Mouse (Mus musculus): ENCODE results near the gene Rad9b. TPM values are rescaled to one million over a fixed set of nuclear protein-coding genes. Genes with fewer than 3 reads are reported as not detected.
A peak's percentile ranks its signal among the peaks of the same experiment; 100 is the strongest.

Rad9b gene
- total RNA-seq, 2 experiments from 2014 or later = 4.9 to 5.4 TPM

GRCm38 (mm10) chr5:122314966-122315667, 38.9 kb downstream of the Rad9b start:
- DNase-seq (ENCODE audit: low spot score in 2 of 2) = peak; percentile 25 to 62

GRCm38 (mm10) chr5:122312942-122313684, 40.9 kb downstream of the Rad9b start:
- DNase-seq (ENCODE audit: low spot score in 2 of 2) = no peak

DNA sequence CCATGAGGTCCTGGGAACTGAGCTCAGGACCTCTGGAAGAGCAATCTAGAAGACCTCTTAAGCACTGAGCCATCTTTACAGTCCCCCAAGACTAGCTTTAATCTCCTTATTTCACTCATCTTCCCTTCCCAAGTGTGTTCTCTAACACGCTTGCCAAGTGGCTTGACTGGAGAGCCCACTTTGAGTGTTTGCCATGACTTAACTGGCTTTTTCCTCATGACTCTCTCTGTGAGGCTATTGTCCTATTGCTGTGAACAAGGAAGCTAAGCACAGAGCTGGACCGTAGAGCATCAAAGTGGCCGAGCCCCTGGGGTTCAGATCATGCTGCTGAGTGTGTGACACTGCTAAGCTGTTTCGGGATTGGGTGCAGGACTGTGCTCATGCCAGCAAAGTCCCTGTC, 41.7 kb downstream of the Rad9b start:
- DNase-seq (ENCODE audit: low spot score in 2 of 2) = no peak

GRCm38 (mm10) chr5:122311692-122312091, 42.3 kb downstream of the Rad9b start:
- DNase-seq (ENCODE audit: low spot score in 2 of 2) = no peak

- no peak for DNase-seq (ENCODE audit: low spot score in 2 of 2)
Observed at GRCm38 (mm10) chr5:122310699-122311098, 43.3 kb downstream of the Rad9b start.

DNA sequence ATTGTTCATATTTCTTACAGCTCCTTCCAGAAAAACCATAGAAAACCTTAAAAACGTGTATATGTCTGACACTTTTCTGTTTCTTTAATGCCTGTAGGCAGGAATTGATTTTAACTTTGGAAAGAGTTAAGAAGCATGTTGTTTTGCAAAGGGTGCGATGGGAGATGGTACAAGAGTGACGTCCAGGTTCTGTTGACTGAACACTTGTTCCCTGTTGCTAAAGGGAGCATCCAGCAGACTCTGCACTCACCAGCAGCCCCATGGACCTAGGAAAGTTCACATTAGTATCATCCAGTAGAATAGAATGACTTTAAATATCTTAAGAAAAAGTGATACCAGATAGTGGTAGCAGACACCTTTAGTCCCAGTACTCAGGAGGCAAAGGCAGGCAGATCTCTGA, 47.5 kb downstream of the Rad9b start:
- no peak for DNase-seq (ENCODE audit: low spot score in 2 of 2)

DNA sequence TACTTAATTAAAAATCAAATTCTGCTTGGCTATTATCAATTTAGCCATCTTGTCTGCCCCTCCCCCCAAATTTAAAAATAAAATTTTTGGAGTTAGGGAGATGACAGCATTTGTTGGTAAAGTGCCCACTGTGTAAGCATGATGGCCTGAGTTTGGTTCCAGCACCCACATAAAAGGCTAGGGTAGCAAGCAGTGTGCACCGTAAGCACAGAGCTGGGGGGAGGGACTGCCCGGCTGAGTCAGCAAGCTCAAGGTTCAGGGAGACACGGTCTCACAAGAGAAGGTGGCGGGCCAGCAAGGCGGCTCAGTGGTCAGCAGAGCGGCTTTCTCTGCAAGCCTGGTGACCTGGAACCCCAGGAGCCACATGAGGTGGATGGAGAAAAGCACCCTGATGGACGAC, 48.6 kb downstream of the Rad9b start:
- DNase-seq (ENCODE audit: low spot score in 2 of 2) = no peak

- DNase-seq (ENCODE audit: low spot score in 2 of 2) = no peak
Observed at GRCm38 (mm10) chr5:122304541-122304940, 49.5 kb downstream of the Rad9b start.

- DNase-seq (ENCODE audit: low spot score in 2 of 2) = no peak
Observed at GRCm38 (mm10) chr5:122303937-122304336, 50.1 kb downstream of the Rad9b start.

GRCm38 (mm10) chr5:122302810-122303745, 51.0 kb downstream of the Rad9b start:
- DNase-seq (ENCODE audit: low spot score in 2 of 2) = no peak

DNA sequence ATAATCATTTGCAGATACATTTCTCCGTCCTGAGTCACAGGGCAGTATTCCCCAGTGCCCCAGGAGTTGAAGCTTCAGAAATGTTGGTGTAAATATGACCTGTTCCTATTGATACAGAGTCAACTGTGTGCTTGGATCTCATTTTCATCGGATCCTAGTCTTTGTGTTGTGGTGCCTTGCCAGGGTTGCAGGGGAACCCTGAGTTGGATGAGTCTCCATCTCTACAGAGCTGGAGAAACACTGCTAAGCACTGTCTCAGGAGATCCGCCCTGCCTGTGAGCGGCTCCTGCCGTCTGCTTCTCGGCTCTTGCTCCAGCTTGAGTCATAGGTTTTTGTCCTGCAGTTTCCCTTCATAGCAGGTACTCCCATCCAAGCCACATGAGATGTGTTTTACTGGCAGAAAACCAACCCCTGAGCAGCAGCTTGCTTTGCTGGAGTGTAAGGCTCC, 53.9 kb downstream of the Rad9b start:
- DNase-seq (ENCODE audit: low spot score in 2 of 2) = no peak

DNA sequence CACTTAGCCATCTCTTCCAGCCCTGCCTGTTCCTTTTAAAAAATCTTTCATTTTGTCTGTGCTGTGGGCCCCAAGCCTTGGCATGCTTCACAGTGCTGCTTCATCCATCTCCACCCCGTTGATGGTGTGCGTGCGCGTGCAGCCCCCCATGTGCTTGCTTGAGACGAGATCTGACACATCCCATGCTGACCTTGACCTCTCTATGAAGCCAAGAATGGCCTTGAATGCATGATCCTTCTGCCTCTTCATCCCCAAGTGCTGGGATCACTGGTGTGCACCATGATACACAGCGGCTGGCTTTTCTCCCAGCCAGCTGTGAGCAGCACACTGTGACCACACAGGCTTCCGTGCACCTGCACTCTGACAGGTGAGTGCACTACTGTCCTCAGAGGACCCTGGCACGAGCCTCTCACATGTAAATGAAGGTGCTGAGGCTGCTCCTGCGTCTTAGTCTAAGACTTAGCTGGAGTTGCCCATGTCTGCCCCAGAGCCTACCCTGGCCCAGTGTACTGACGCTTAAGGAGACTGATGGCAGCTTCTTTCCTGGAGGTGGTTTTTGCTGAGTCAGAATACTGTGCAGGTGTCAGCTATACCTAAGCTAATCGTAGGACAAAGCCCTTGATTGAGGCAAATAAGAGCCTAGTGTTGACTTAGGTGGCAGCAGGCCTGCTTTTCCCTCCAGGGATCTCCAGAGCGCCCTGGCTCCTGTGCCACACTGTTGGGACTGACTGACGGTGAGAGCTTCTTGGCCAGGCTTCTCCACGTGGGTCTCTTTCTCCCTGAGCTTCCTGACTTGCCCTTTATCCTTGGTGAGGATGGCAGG, 58.7 kb downstream of the Rad9b start:
- DNase-seq (ENCODE audit: low spot score in 2 of 2) = no peak

GRCm38 (mm10) chr5:122294219-122294735, 59.8 kb downstream of the Rad9b start:
- DNase-seq (ENCODE audit: low spot score in 2 of 2) = no peak

GRCm38 (mm10) chr5:122293131-122293530, 60.9 kb downstream of the Rad9b start:
- no peak for DNase-seq (ENCODE audit: low spot score in 2 of 2)

- DNase-seq (ENCODE audit: low spot score in 2 of 2) = no peak
Observed at GRCm38 (mm10) chr5:122291553-122292339, 62.3 kb downstream of the Rad9b start.

- DNase-seq (ENCODE audit: low spot score in 2 of 2) = no peak
Observed at GRCm38 (mm10) chr5:122291149-122291548, 62.9 kb downstream of the Rad9b start.

DNA sequence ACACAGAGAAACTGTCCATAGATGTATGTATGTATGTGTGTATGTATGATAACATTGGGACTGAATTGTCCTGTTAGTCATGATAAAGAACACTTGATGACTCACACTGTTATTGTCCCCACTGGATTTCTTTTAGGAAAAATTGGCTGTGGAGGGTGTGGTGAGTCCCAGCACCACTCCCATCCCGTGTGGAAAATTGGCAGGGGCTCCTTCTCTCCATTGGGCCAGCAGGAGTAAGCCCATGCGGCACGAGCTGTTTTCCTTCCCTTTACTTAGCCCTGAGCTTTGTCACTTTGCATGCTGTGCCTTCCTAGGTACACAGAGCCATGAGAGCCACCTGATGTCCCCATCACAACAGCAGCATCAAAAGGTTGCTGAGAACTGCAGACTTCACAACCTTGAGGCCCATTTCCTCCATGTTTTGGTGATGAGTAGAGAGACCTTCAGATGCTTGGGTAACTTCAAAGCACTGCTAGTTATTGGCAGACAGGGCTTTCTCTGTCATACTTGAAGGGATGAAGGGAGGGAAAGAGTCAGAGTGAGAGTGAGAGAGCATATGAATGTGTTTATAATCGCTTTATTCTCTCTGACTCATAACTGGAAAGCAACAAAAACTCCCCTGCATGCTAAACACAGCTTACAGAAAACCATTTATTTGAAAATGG, 65.8 kb downstream of the Rad9b start:
- DNase-seq (ENCODE audit: low spot score in 2 of 2) = no peak

- no peak for DNase-seq (ENCODE audit: low spot score in 2 of 2)
Observed at GRCm38 (mm10) chr5:122287026-122287425, 67.0 kb downstream of the Rad9b start.

DNA sequence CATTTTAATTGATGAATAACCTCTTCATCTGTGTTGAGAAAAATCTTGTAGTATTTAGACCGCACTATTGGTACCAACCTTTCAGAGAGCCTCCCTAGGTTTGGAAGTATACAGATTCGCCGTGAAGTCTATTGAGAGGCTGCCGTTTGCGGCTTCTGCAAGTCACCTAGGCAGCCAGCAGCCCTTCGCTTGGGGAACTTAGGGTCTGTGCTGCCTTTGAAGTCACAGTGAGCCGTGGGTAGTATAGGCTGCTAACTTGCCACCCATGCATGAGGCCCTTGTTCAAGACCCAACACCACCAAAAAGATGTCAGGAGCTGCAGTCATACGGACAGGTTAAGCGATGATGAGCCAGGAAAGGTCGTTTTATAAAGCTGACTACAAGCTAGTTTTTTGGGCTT, 67.8 kb downstream of the Rad9b start:
- DNase-seq (ENCODE audit: low spot score in 2 of 2) = no peak

Measured in adrenal gland, postnatal 4 days (tissue).